9 mouse cellular contexts compared by ENCODE assay signal in genomic region chr14:14863690-14864356, GRCm38 (mm10).
DNase-seq lines count a peak whose midpoint lies in the region; ATAC-seq and TF ChIP-seq lines count a peak whose summit lies in the region.
"Had no signal": no experiment of that assay in that cellular context is flagged by ENCODE, and none has a peak within 500 bp of the region (broad histone marks: within the 10 kb centered on the region; RNA-seq: fewer than 3 reads in every experiment).

No protein-coding gene starts in this region.

- ATAC-seq in heart, embryonic 12.5 days (ENCODE audit: insufficient number of reproducible peaks, low FRiP score) = no peak
- peak; percentile 70; the same call in 1 of the 2 replicates for ATAC-seq in kidney, embryonic 16.5 days (ENCODE audit: low FRiP score, low TSS enrichment)
- ATAC-seq in liver, embryonic 14.5 days (ENCODE audit: insufficient read depth) = no peak
- peak; percentile 92 for ATAC-seq in neural tube, embryonic 13.5 days (ENCODE audit: low read depth)

- H3K36me3 ChIP-seq in E14TG2a.4 (ENCODE audit: insufficient read depth, low read length) = no peaks in the 10 kb centered on the region
- no peaks in the 10 kb centered on the region for H3K36me3 ChIP-seq in heart, embryonic 12.5 days
- no peaks in the 10 kb centered on the region for H3K36me3 ChIP-seq in kidney, embryonic 16.5 days (ENCODE audit: insufficient read depth, low read length)
- H3K36me3 ChIP-seq in liver, embryonic 14.5 days (replicated peaks; ENCODE audit: control insufficient read depth, insufficient read depth, low read depth) = no peaks in the 10 kb centered on the region
- H3K36me3 ChIP-seq in neural tube, embryonic 13.5 days = no peaks in the 10 kb centered on the region
- H3K36me3 ChIP-seq: liver, embryonic 15.5 days had no signal

- TF ChIP-seq CTCF in E14TG2a.4 (conservative IDR thresholded peaks at IDR 0.05; ENCODE audit: low read length) = peak; percentile 66
- TF ChIP-seq CTCF in brain, embryonic 14.5 days (IDR thresholded peaks at IDR 0.05; ENCODE audit: borderline replicate concordance, extremely low read depth, insufficient read depth, insufficient read length) = peak; percentile 86
- peak; percentile 86 for TF ChIP-seq CTCF in liver, embryonic 14.5 days (IDR thresholded peaks at IDR 0.05; ENCODE audit: low read depth)

- H3K9me3 ChIP-seq in E14TG2a.4 (ENCODE audit: low read length) = no peaks in the 10 kb centered on the region
- H3K9me3 ChIP-seq in heart, embryonic 12.5 days (replicated peaks) = no peaks in the 10 kb centered on the region
- H3K9me3 ChIP-seq in kidney, embryonic 16.5 days (ENCODE audit: low read length) = no peaks in the 10 kb centered on the region
- no peaks in the 10 kb centered on the region for H3K9me3 ChIP-seq in liver, embryonic 14.5 days (ENCODE audit: control insufficient read depth, low read length)
- no peaks in the 10 kb centered on the region for H3K9me3 ChIP-seq in neural tube, embryonic 13.5 days
- H3K9me3 ChIP-seq: liver, embryonic 15.5 days had no signal

- 0 out of 2 replicates have a peak overlapping the region, but pooled peaks have one; percentile 17 for H3K4me2 ChIP-seq in heart, embryonic 12.5 days
- no peak overlapping the region for H3K4me2 ChIP-seq in kidney, embryonic 16.5 days (replicated peaks; ENCODE audit: low read depth, low read length)
- no peak overlapping the region for H3K4me2 ChIP-seq in liver, embryonic 14.5 days (ENCODE audit: low read depth)
- 0 out of 2 replicates have a peak overlapping the region, but pooled peaks have one; percentile 32 for H3K4me2 ChIP-seq in neural tube, embryonic 13.5 days
- H3K4me2 ChIP-seq: liver, embryonic 15.5 days had no signal

- no peaks in the 10 kb centered on the region for H3K4me1 ChIP-seq in E14TG2a.4 (replicated peaks; ENCODE audit: low read depth, low read length)
- H3K4me1 ChIP-seq in heart, embryonic 12.5 days (replicated peaks) = no peaks in the 10 kb centered on the region
- no peaks in the 10 kb centered on the region for H3K4me1 ChIP-seq in kidney, embryonic 16.5 days (ENCODE audit: insufficient read depth, low read length)
- no peaks in the 10 kb centered on the region for H3K4me1 ChIP-seq in liver, embryonic 14.5 days (replicated peaks; ENCODE audit: control insufficient read depth in 2 of 2, insufficient read depth in 2 of 2, low read length in 1 of 2)
- 0 out of 2 replicates have a peak, but pooled peaks cover 2% of the 10 kb centered on the region for H3K4me1 ChIP-seq in neural tube, embryonic 13.5 days (replicated peaks)
- H3K4me1 ChIP-seq: liver, embryonic 15.5 days had no signal

- H3K27ac ChIP-seq in heart, embryonic 12.5 days (ENCODE audit: poor library complexity, severe bottlenecking) = no peak overlapping the region
- no peak overlapping the region for H3K27ac ChIP-seq in kidney, embryonic 16.5 days (ENCODE audit: low read length)
- no peak overlapping the region for H3K27ac ChIP-seq in liver, embryonic 14.5 days
- no peak overlapping the region for H3K27ac ChIP-seq in neural tube, embryonic 13.5 days (replicated peaks)
- H3K27ac ChIP-seq: liver, embryonic 15.5 days had no signal

- no peak overlapping the region for H3K9ac ChIP-seq in heart, embryonic 12.5 days
- H3K9ac ChIP-seq in kidney, embryonic 16.5 days (replicated peaks; ENCODE audit: low read length) = no peak overlapping the region
- no peak overlapping the region for H3K9ac ChIP-seq in liver, embryonic 14.5 days (replicated peaks)
- no peak overlapping the region for H3K9ac ChIP-seq in neural tube, embryonic 13.5 days
- H3K9ac ChIP-seq: liver, embryonic 15.5 days had no signal

- 28% methylated on average over 7 of the region's 7 CpGs for WGBS in heart, embryonic 12.5 days
- 23% methylated on average over 7 of the region's 7 CpGs for WGBS in kidney, embryonic 16.5 days
- 28% methylated on average over 7 of the region's 7 CpGs for WGBS in liver, embryonic 14.5 days (ENCODE audit: insufficient replicate concordance)
- 27% methylated on average over 7 of the region's 7 CpGs for WGBS in neural tube, embryonic 13.5 days

- no peak overlapping the region for H3K4me3 ChIP-seq in E14TG2a.4 (replicated peaks; ENCODE audit: low read length)
- no peak overlapping the region for H3K4me3 ChIP-seq in heart, embryonic 12.5 days
- no peak overlapping the region for H3K4me3 ChIP-seq in kidney, embryonic 16.5 days (ENCODE audit: low read length)
- H3K4me3 ChIP-seq in liver, embryonic 14.5 days (ENCODE audit: insufficient read depth in 1 of 2, low read depth in 2 of 2, low read length in 2 of 2) = no peak overlapping the region
- H3K4me3 ChIP-seq in neural tube, embryonic 13.5 days = no peak overlapping the region
- H3K4me3 ChIP-seq: liver, embryonic 15.5 days had no signal

- TF ChIP-seq EP300 in liver, embryonic 14.5 days (IDR thresholded peaks at IDR 0.05; ENCODE audit: low read depth) = no peak

- TF ChIP-seq POLR2A in brain, embryonic 14.5 days (IDR thresholded peaks at IDR 0.05; ENCODE audit: borderline replicate concordance, extremely low read depth, insufficient read depth, insufficient read length, poor library complexity, severe bottlenecking) = no peak

- H3K27me3 ChIP-seq in E14TG2a.4 (ENCODE audit: insufficient read depth, low read length) = no peaks in the 10 kb centered on the region
- no peaks in the 10 kb centered on the region for H3K27me3 ChIP-seq in heart, embryonic 12.5 days (replicated peaks)
- H3K27me3 ChIP-seq in kidney, embryonic 16.5 days (ENCODE audit: insufficient read depth, low read length) = no peaks in the 10 kb centered on the region
- no peaks in the 10 kb centered on the region for H3K27me3 ChIP-seq in liver, embryonic 14.5 days (ENCODE audit: control insufficient read depth, insufficient read depth, low read length)
- no peaks in the 10 kb centered on the region for H3K27me3 ChIP-seq in neural tube, embryonic 13.5 days
- H3K27me3 ChIP-seq: liver, embryonic 15.5 days had no signal

- DNase-seq in brain, embryonic 14.5 days (ENCODE audit: low read depth) = peak; percentile 95
- DNase-seq in fibroblast of lung, adult 2 months (ENCODE audit: low read depth) = peak; percentile 86
- DNase-seq in liver, embryonic 14.5 days (ENCODE audit: low read depth in 3 of 3, low spot score in 3 of 3) = peak; percentile 22 to 24 (median 24)
- peak; percentile 89 for DNase-seq in testis, postnatal 10 days (ENCODE audit: low spot score)

Comparison
In these comparisons a context has a peak if more than half of its experiments do, and no peak if none do; other contexts are left out.
1. DNase-seq: peak in every context shown above with its lines; median percentile 95 in brain, embryonic 14.5 days; 89 in testis, postnatal 10 days; 86 in fibroblast of lung, adult 2 months; 24 in liver, embryonic 14.5 days.
2. ATAC-seq: peak in kidney, embryonic 16.5 days (single experiment) and neural tube, embryonic 13.5 days (single experiment); none in heart, embryonic 12.5 days (single experiment) and liver, embryonic 14.5 days (single experiment).
3. H3K4me2 ChIP-seq: peak in heart, embryonic 12.5 days (single experiment) and neural tube, embryonic 13.5 days (single experiment); none in kidney, embryonic 16.5 days (single experiment) and liver, embryonic 14.5 days (single experiment).
4. Peak in every context shown above with its lines, with median percentiles within 50 percentile points of each other: CTCF ChIP-seq.